Mouse (Mus musculus): Measurements from ENCODE around the gene Bco1.

- TF ChIP-seq CTCF (IDR thresholded peaks at IDR 0.05; ENCODE audit: borderline replicate concordance, insufficient read depth, low read depth, low read length) (no peak), POLR2A (IDR thresholded peaks at IDR 0.05; ENCODE audit: borderline replicate concordance, insufficient read depth, low read length) (no peak)
Observed at GRCm38 (mm10) chr8:117165542-117165941, 69.9 kb downstream of the Bco1 start.
